Comparison of ENCODE assay signal across 18 mouse cellular contexts in the genomic region with DNA sequence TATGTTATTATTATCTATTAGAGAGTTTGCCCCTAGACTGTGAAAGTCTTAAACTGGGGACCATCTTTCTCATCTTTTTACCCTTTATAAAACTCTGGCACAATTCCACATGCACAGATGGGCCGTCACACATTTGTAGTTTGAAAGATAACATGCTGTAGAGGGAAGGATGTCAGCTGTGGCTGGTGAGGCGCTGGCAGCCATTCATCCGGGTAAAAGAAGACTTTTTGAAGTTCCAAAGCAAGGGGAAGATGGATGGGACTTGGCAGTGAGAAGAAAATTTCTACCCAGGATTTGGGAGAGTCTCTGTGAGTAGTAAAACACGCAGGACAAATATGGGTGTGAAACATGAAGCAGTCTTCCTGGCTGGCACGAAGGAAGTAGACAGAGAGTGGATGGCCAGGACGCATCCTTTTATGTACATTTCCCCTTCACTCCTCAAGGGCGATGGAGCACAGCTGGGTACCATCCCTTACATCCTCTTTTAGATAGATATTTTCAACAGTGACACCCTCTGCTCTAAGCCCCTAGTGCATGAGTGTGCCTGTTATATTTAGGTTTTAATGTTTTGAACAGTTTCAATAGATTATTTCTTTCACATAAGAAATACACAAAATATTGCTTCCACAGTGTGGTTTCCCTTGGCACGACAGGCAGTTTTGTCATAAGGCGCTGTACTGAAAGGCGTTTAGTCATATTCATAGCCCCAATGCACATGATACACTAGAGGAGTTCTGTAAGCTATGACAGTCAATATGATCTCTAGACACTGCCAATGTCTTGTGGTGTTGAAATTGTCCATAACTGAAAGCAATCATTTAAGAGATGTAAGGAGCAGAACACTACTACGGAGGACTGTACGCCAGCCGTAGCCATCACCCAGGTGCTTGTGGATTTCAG. TPM values are rescaled to one million over a fixed set of nuclear protein-coding genes. Genes with fewer than 3 reads are reported as not detected.
DNase-seq lines count a peak whose midpoint lies in the region; ATAC-seq lines count a peak whose summit lies in the region.
"Had no signal": no experiment of that assay in that cellular context is flagged by ENCODE, and none has a peak within 500 bp of the region (broad histone marks: within the 10 kb centered on the region; RNA-seq: fewer than 3 reads in every experiment).

No protein-coding gene starts in this region.

- 74% methylated on average over 13 of the region's 13 CpGs for WGBS in forebrain, embryonic 16.5 days

- H3K27ac ChIP-seq in forebrain, embryonic 16.5 days (ENCODE audit: low read length), result no peak overlapping the region; the same call in 1 of the 2 replicates
- H3K27ac ChIP-seq: embryonic facial prominence, embryonic 12.5 days; layer of hippocampus, adult 2 months; liver, embryonic 15.5 days; midbrain, embryonic 12.5 days had no signal

- H3K4me3 ChIP-seq in forebrain, embryonic 16.5 days (replicated peaks; ENCODE audit: low read length), result no peak overlapping the region
- H3K4me3 ChIP-seq: embryonic facial prominence, embryonic 12.5 days; liver, embryonic 15.5 days; midbrain, embryonic 12.5 days had no signal

- ATAC-seq in frontal cortex, adult (ENCODE audit: low TSS enrichment), result no peak
- ATAC-seq in forebrain, embryonic 16.5 days, result peak; percentile 88

- intact Hi-C loops in left cerebral cortex, postnatal 25 days (cut with DNase I), result no loop called here
- intact Hi-C loops in left cerebral cortex, postnatal 10 days (cut with DNase I), result no loop called here

- H3K9me3 ChIP-seq in forebrain, embryonic 16.5 days (ENCODE audit: control insufficient read depth, low read length), result no peaks in the 10 kb centered on the region
- H3K9me3 ChIP-seq: embryonic facial prominence, embryonic 12.5 days; liver, embryonic 15.5 days; midbrain, embryonic 12.5 days had no signal

- no peaks in the 10 kb centered on the region for H3K27me3 ChIP-seq in forebrain, embryonic 16.5 days (replicated peaks; ENCODE audit: control insufficient read depth, insufficient read depth, low read length)
- H3K27me3 ChIP-seq: embryonic facial prominence, embryonic 12.5 days; liver, embryonic 15.5 days; midbrain, embryonic 12.5 days had no signal

- no peak overlapping the region for H3K4me2 ChIP-seq in forebrain, embryonic 16.5 days (ENCODE audit: low read length)
- H3K4me2 ChIP-seq: embryonic facial prominence, embryonic 12.5 days; liver, embryonic 15.5 days; midbrain, embryonic 12.5 days had no signal

- H3K9ac ChIP-seq in forebrain, embryonic 16.5 days (replicated peaks; ENCODE audit: low read depth, low read length), result no peak overlapping the region
- H3K9ac ChIP-seq: embryonic facial prominence, embryonic 12.5 days; liver, embryonic 15.5 days; midbrain, embryonic 12.5 days had no signal

- peak; percentile 10 to 11 for DNase-seq in frontal cortex, postnatal 36 days (ENCODE audit: low spot score in 2 of 2)
- DNase-seq in left cerebral cortex, postnatal 25 days (ENCODE audit: low spot score in 2 of 2), result peak; percentile 3 to 51
- no peak for DNase-seq in left cerebral cortex, postnatal 10 days (ENCODE audit: extremely low spot score in 1 of 2, low spot score in 2 of 2)
- peak; percentile 36 for DNase-seq in lung, postnatal 25 days (ENCODE audit: low spot score)
- no peak for DNase-seq in kidney, postnatal 4 days
- DNase-seq in cerebellum, adult 9-11 months, result no peak
- DNase-seq: adrenal gland, postnatal 36 days; cerebellum, adult 8-10 months; gastrocnemius, postnatal 36 days; kidney, adult 2 months; thymus, postnatal 36 days had no signal

- H3K4me1 ChIP-seq in forebrain, embryonic 16.5 days (replicated peaks; ENCODE audit: control insufficient read depth, insufficient read depth, low read length), result no peaks in the 10 kb centered on the region
- H3K4me1 ChIP-seq: embryonic facial prominence, embryonic 12.5 days; liver, embryonic 15.5 days had no signal

- no peaks in the 10 kb centered on the region for H3K36me3 ChIP-seq in forebrain, embryonic 16.5 days (ENCODE audit: control insufficient read depth, insufficient read depth)
- H3K36me3 ChIP-seq: embryonic facial prominence, embryonic 12.5 days; liver, embryonic 15.5 days; midbrain, embryonic 12.5 days had no signal

RNA-seq across cellular contexts. Expression of gene Pelo, which starts 39.1 kb away (rescaled TPM):
- total RNA-seq in left cerebral cortex, postnatal 25 days (2021), result 10 to 100 TPM; 20.5 to 22.8 TPM
- 10 to 100 TPM; 21.7 to 23.3 TPM for total RNA-seq in left cerebral cortex, postnatal 10 days (2021)
- 4.2 and 4.5 TPM in 2 replicates for polyA plus RNA-seq in forebrain, embryonic 16.5 days (2015; fragmentation: Nextera tagmentation; extraction: Ambion mirVana)

RNA-seq across cellular contexts. Expression of gene Gm49395, which starts 50.8 kb away (rescaled TPM):
- total RNA-seq in left cerebral cortex, postnatal 25 days (2021), result 1 to 10 TPM in 1 of 2 experiments, under 1 TPM in 1; 0.46 to 4.2 TPM
- total RNA-seq in left cerebral cortex, postnatal 10 days (2021), result 1 to 10 TPM; 1.5 to 5.6 TPM
- polyA plus RNA-seq in forebrain, embryonic 16.5 days (2015; fragmentation: Nextera tagmentation; extraction: Ambion mirVana), result 1.8 and 2.1 TPM in 2 replicates

RNA-seq across cellular contexts. Expression of gene Itga1, which starts 50.9 kb away (rescaled TPM):
- 1 to 10 TPM; 6.6 to 7.3 TPM for total RNA-seq in left cerebral cortex, postnatal 25 days (2021)
- 10 to 100 TPM; 12.7 to 13.3 TPM for total RNA-seq in left cerebral cortex, postnatal 10 days (2021)
- polyA plus RNA-seq in forebrain, embryonic 16.5 days (2015; fragmentation: Nextera tagmentation; extraction: Ambion mirVana), result 6.6 and 6.8 TPM in 2 replicates
- total RNA-seq: MEL had no signal

Comparison
In these comparisons a context has a peak if more than half of its experiments do, and no peak if none do; other contexts are left out.
1. DNase-seq: peak in frontal cortex, postnatal 36 days (2 of 2), left cerebral cortex, postnatal 25 days (2 of 2) and lung, postnatal 25 days (single experiment); none in left cerebral cortex, postnatal 10 days (0 of 2), kidney, postnatal 4 days (0 of 2) and cerebellum, adult 9-11 months (single experiment).